Mouse (Mus musculus) effector memory CD4-positive, alpha-beta T cell, adult 5 months (primary cell): ENCODE results near the gene Tcl1b5. TPM values are rescaled to one million over a fixed set of nuclear protein-coding genes. Genes with fewer than 3 reads are reported as not detected.

Experiments used
- polyA plus RNA-seq: library from polyadenylated mRNA; unstranded; fragments of 100-300 nt; shearing (Covaris generic); gene quantifications from one replicate; pipeline ENCODE4 v1.2.1, GENCODE M21; 2017

The Tcl1b5 gene
- polyA plus RNA-seq = not detected

DNA sequence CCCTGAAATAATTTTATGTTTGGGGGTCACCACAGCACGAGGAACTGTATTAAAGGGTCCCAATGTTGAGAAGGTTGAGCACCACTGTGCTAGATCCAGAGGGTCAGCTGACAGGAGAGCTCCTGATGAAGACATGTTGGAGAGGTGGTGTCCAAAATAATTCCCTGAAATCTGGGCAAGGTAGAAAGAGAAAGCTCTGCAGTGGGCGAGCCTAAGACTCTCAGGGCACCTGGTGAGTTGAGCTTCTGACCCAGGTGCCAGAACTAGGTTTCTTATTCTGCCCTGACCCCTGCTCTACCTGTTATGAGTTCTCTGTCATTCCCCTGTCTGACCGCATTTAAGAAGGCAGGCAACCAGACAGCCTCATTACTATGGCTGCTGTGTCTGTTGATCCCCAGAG is at the start of gene Tcl1b5:
Tcl1b5 (plus strand) TSS at position 301 of the 400 bp plus-strand sequence.

DNA sequence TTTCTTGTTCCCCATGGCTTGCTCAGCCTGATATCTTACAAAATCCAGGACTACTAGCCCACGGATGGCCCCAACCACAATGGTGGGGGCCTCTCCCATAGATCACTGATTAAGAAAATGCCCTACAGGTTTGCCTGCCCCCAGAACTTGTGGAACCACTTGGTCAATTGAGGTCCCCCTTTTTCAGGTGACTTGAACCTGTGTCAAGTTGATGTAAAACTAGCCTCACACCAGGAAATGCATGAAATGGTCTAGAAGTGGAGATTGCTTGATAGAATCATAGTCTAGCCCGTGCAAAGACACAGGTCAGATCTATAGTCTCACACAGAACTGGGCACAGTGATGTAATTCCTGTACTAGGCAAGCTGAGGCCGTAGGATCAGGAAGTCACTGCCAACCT is 30.4 kb upstream of the Tcl1b5 start, which contains the start of gene Tcl1b2:
Tcl1b2 (plus strand) TSS at position 301 of the 400 bp plus-strand sequence.

DNA sequence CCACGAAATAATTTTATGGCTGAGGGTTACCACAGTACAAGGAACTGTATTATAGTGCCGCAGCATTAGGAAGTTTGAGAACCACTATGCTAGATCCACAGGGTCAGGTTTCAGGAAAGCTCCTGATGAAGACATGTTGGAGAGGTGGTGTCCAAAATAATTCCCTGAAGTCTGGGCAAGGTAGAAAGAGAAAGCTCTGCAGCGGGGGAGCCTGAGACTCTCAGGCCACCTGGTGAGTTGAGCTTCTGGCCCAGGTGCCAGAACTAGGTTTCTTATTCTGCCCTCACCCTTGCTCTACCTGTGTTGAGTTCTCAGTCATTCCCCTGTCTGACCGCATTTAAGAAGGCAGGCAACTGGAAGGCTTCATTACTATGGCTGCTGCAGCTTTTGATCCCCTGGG is 16.8 kb upstream of the Tcl1b5 start, which contains the start of gene Tcl1b1:
Tcl1b1 (plus strand) TSS at position 301 of the 400 bp plus-strand sequence.

DNA sequence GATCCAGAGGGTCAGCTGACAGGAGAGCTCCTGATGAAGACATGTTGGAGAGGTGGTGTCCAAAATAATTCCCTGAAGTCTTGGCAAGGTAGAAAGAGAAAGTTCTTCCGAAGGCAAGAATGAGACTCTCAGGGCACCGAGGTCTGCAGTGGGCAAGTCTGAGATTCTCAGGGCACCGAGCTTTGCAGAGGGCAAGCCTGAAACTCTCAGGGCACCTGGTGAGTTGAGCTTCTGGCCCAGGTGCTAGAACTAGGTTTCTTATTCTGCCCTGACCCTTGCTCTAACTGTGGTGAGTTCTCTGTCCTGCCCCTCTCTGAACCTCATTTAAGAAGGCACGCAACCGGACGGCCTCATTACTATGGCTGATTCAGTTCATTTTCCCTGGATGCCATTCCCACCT is 14.6 kb downstream of the Tcl1b5 start, which contains the start of gene Tcl1b3:
Tcl1b3 (plus strand) TSS at position 301 of the 400 bp plus-strand sequence.

DNA sequence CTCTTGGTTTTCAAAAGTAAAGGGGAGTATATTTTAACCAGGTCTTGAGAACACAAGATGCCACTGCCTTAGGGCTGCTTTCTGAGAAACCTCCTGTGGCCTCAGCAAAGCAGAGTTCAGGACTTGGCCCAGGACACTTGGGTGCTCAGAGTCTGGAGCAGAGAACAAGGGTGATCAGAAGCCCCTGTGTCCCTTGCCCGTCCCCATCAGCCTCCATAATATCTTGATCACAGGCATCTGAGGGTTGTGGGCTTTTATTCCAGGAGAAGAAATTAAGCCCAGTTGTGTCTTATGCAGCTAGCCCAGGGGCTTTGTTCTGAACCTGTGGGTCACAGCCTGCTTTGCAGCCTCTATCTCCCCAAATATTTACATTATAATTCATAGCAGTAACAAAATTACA is 25.5 kb downstream of the Tcl1b5 start, which contains the start of gene Tcl1b4:
Tcl1b4 (plus strand) TSS at position 301 of the 400 bp plus-strand sequence.

DNA sequence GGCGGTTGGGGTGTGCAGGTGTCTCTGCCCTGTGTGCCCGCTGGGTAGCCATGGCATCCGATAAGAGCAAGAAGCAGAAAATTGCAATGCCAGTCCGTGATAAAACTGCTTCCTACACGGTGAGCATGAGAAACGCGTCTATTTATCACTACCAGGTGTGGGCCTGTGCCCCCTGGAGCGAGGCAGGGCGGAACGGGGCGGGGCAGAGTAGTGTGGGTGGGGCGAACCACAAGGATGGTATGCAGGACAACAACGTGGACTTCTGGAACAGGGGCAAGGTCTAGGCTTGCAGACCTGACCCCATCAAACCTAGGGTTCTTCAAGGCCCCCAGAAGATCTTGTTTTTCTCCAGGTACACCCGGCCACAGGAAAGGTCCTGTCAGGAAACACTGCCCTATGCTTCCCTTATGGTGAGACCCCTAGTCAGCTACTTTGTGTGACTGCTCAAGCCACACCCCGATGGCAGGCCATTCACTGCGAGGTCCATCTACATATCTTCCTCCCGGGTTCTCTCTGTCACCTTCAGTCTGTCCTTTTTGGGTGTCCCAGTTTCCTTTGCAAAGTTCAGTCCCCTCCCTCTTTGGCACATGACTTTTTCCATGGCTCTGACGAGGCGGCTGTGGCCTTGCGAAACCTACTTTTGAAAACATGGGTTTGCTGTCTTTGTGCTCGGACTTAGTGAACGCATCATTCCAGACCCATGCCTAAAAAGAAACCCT is 46.6 kb downstream of the Tcl1b5 start, which contains the start of gene Tcl1:
Tcl1 (minus strand) TSS at position 193 of the 719 bp plus-strand sequence.

Other genes with a start within 250 kb of the Tcl1b5 start
- 10.3 TPM for gene Syne3, start 166.5 kb upstream of the Tcl1b5 start, polyA plus RNA-seq
- gene Glrx5, start 143.7 kb upstream of the Tcl1b5 start, polyA plus RNA-seq = 55.4 TPM
- gene Tcl1b2, start 30.3 kb upstream of the Tcl1b5 start, polyA plus RNA-seq = not detected
- not detected for gene Tcl1b1, start 16.7 kb upstream of the Tcl1b5 start, polyA plus RNA-seq
- gene Tcl1b3, start 14.7 kb downstream of the Tcl1b5 start, polyA plus RNA-seq = not detected
- not detected for gene Tcl1b4, start 25.6 kb downstream of the Tcl1b5 start, polyA plus RNA-seq
- 0.29 TPM for gene Tcl1, start 46.4 kb downstream of the Tcl1b5 start, polyA plus RNA-seq
- gene Tunar, start 157.5 kb downstream of the Tcl1b5 start, polyA plus RNA-seq = not detected